Mouse (Mus musculus): ENCODE data around the gene Slc2a1.

The Slc2a1 gene

GRCm38 (mm10) chr4:119131189-119131910, 22.8 kb downstream of the Slc2a1 start:
- DNase-seq, result no peak

GRCm38 (mm10) chr4:119133306-119133705, 24.8 kb downstream of the Slc2a1 start:
- no peak for DNase-seq

GRCm38 (mm10) chr4:119133860-119134259, 25.3 kb downstream of the Slc2a1 start:
- DNase-seq, result no peak

- no peak for DNase-seq
Measured at GRCm38 (mm10) chr4:119137313-119137712, 28.8 kb downstream of the Slc2a1 start.

- no peak for DNase-seq
Measured at GRCm38 (mm10) chr4:119138171-119138570, 29.7 kb downstream of the Slc2a1 start.

- no peak for DNase-seq
Measured at GRCm38 (mm10) chr4:119138776-119139175, 30.3 kb downstream of the Slc2a1 start.

- peak; percentile 33 to 38 for DNase-seq
Measured at GRCm38 (mm10) chr4:119140126-119140525, 31.6 kb downstream of the Slc2a1 start.

GRCm38 (mm10) chr4:119141191-119141590, 32.7 kb downstream of the Slc2a1 start:
- DNase-seq, result no peak

GRCm38 (mm10) chr4:119142230-119142871, 33.8 kb downstream of the Slc2a1 start:
- DNase-seq, result peak; percentile 38 to 47

GRCm38 (mm10) chr4:119146816-119147215, 38.3 kb downstream of the Slc2a1 start:
- DNase-seq, result no peak

GRCm38 (mm10) chr4:119147347-119147746, 38.8 kb downstream of the Slc2a1 start:
- no peak for DNase-seq

GRCm38 (mm10) chr4:119148741-119149140, 40.2 kb downstream of the Slc2a1 start:
- DNase-seq, result no peak

- DNase-seq, result peak; percentile 35 to 53
Measured at GRCm38 (mm10) chr4:119157186-119157585, 48.7 kb downstream of the Slc2a1 start.

GRCm38 (mm10) chr4:119157891-119158290, 49.4 kb downstream of the Slc2a1 start:
- no peak for DNase-seq

- no peak for DNase-seq
Measured at GRCm38 (mm10) chr4:119161358-119161757, 52.8 kb downstream of the Slc2a1 start.

GRCm38 (mm10) chr4:119162990-119163389, 54.5 kb downstream of the Slc2a1 start:
- no peak for DNase-seq

- DNase-seq, result no peak
Measured at GRCm38 (mm10) chr4:119165916-119166315, 57.4 kb downstream of the Slc2a1 start.

GRCm38 (mm10) chr4:119167068-119167467, 58.6 kb downstream of the Slc2a1 start:
- DNase-seq, result no peak

- DNase-seq, result peak; percentile 72 to 76
Measured at GRCm38 (mm10) chr4:119167663-119168062, 59.2 kb downstream of the Slc2a1 start.

GRCm38 (mm10) chr4:119172919-119173650, 64.6 kb downstream of the Slc2a1 start:
- DNase-seq, result no peak

GRCm38 (mm10) chr4:119173851-119174453, 65.4 kb downstream of the Slc2a1 start, which contains the start of gene Zfp691:
Gene Zfp691 (minus strand): TSS chr4:119174195.
- DNase-seq, result peak; percentile 93 to 95

GRCm38 (mm10) chr4:119177702-119178101, 69.2 kb downstream of the Slc2a1 start:
- DNase-seq, result no peak

GRCm38 (mm10) chr4:119178331-119178730, 69.8 kb downstream of the Slc2a1 start:
- DNase-seq, result no peak

Data from thymus, postnatal 36 days (tissue).